In the genomic region with DNA sequence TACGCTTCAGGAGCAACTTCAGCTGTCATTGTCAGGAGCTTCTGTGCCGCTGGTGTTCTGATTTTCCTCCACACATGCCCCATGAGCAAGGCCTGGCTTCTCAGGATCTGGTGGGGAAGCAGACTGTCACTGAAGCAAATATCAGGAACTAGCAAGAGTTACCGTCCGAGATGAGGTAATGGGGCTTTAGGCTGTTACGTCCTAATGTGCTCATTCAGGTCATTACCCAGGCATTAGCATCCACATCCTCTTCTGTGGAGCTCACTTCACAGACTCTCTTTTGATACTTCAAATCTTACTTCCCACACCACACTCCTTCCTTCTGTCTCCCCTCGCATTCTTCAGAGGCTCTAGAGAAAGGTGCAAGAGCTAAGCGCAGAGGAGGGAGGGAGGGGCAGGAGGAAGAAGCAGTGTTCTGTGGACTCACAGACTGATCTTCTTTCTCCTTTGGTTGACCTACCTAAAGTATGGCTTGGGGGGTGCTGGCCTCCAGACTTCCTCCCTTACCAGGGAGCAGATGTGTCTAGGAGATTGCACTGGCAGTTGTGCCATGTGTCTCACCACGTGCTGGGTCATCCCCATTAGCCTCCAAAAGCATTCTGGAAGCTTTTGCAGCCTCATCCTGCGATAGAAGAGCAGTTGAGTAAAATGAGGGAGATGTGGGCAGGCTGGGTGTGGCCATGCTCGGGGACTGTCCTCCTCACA, we compare ENCODE assay signal across 20 mouse cellular contexts. TPM values are rescaled to one million over a fixed set of nuclear protein-coding genes. Genes with fewer than 3 reads are reported as not detected.
DNase-seq lines count a peak whose midpoint lies in the region; ATAC-seq and TF ChIP-seq lines count a peak whose summit lies in the region.
"Had no signal": no experiment of that assay in that cellular context is flagged by ENCODE, and none has a peak within 500 bp of the region (broad histone marks: within the 10 kb centered on the region; RNA-seq: fewer than 3 reads in every experiment).

No protein-coding gene starts in this region.

- H3K9ac ChIP-seq in kidney, embryonic 14.5 days (ENCODE audit: low read depth, low read length): no peak overlapping the region; the same call in 1 of the 2 replicates
- H3K9ac ChIP-seq in liver, embryonic 12.5 days: 0 out of 2 replicates have a peak overlapping the region, but pooled peaks have one; percentile 10
- H3K9ac ChIP-seq: embryonic facial prominence, embryonic 13.5 days; heart, embryonic 15.5 days; lung, embryonic 14.5 days; neural tube, embryonic 13.5 days had no signal

- peak overlapping the region; percentile 43; the same call in 1 of the 2 replicates for H3K27ac ChIP-seq in kidney, adult 2 months (ENCODE audit: insufficient read depth, low read depth, low read length)
- H3K27ac ChIP-seq in kidney, embryonic 14.5 days (ENCODE audit: low read depth, low read length): no peak overlapping the region
- H3K27ac ChIP-seq in liver, embryonic 12.5 days: peak overlapping the region; percentile 63
- H3K27ac ChIP-seq: embryonic facial prominence, embryonic 13.5 days; forebrain, embryonic 10.5 days; heart, embryonic 15.5 days; neural tube, embryonic 13.5 days had no signal

- no peak overlapping the region for H3K4me3 ChIP-seq in kidney, adult 2 months (ENCODE audit: insufficient read depth, low read depth, low read length)
- H3K4me3 ChIP-seq in kidney, embryonic 14.5 days (ENCODE audit: low read length): no peak overlapping the region
- no peak overlapping the region for H3K4me3 ChIP-seq in liver, embryonic 12.5 days
- H3K4me3 ChIP-seq: embryonic facial prominence, embryonic 13.5 days; forebrain, embryonic 10.5 days; heart, embryonic 15.5 days; neural tube, embryonic 13.5 days had no signal

- TF ChIP-seq CTCF in kidney, adult 2 months (conservative IDR thresholded peaks at IDR 0.05; ENCODE audit: insufficient read depth, insufficient read length, low read depth, low read length): no peak

- TF ChIP-seq POLR2A in kidney, adult 2 months (IDR thresholded peaks at IDR 0.05; ENCODE audit: low read depth, low read length): no peak

- no peak for DNase-seq in kidney, adult 2 months
- peak; percentile 39 for DNase-seq in c-Kit-positive CD71-positive TER-119-negative erythroid progenitor cells, embryonic 14.5 days (ENCODE audit: low read depth)
- DNase-seq in embryo, embryonic 9.5 days (ENCODE audit: extremely low spot score): no peak
- no peak for DNase-seq in spleen, postnatal 36 days (ENCODE audit: low spot score in 2 of 2)
- DNase-seq: adrenal gland, postnatal 25 days; cerebellum, postnatal 25 days; gastrocnemius, postnatal 36 days; kidney, adult 11 months; kidney, postnatal 4 days; lung, embryonic 14.5 days; retina, postnatal 1 day had no signal

- H3K9me3 ChIP-seq in kidney, embryonic 14.5 days (ENCODE audit: control insufficient read depth, low read length): peaks cover 5% of the 10 kb centered on the region; the same call in 1 of the 2 replicates
- H3K9me3 ChIP-seq in liver, embryonic 12.5 days (replicated peaks): no peaks in the 10 kb centered on the region
- H3K9me3 ChIP-seq: heart, embryonic 15.5 days; neural tube, embryonic 13.5 days had no signal

- 80% methylated on average over 10 of the region's 10 CpGs for WGBS in kidney, adult 2 months
- WGBS in kidney, embryonic 14.5 days: 70% methylated on average over 10 of the region's 10 CpGs
- WGBS in liver, embryonic 12.5 days (ENCODE audit: insufficient replicate concordance): 46% methylated on average over 10 of the region's 10 CpGs

- no peaks in the 10 kb centered on the region for H3K36me3 ChIP-seq in kidney, adult 2 months (ENCODE audit: control insufficient read depth, insufficient read depth, low read length)
- peaks cover 7% of the 10 kb centered on the region; the same call in 1 of the 2 replicates for H3K36me3 ChIP-seq in kidney, embryonic 14.5 days (ENCODE audit: control insufficient read depth, insufficient read depth, low read length)
- peaks cover 68% of the 10 kb centered on the region for H3K36me3 ChIP-seq in liver, embryonic 12.5 days
- H3K36me3 ChIP-seq: heart, embryonic 15.5 days had no signal

- peaks cover 12% of the 10 kb centered on the region; the same call in 1 of the 2 replicates for H3K4me1 ChIP-seq in kidney, adult 2 months (ENCODE audit: control insufficient read depth, insufficient read depth, low read length)
- no peaks in the 10 kb centered on the region for H3K4me1 ChIP-seq in kidney, embryonic 14.5 days (ENCODE audit: control insufficient read depth, insufficient read depth, low read length)
- H3K4me1 ChIP-seq in liver, embryonic 12.5 days: peaks cover 28% of the 10 kb centered on the region
- H3K4me1 ChIP-seq: neural tube, embryonic 13.5 days had no signal

- H3K4me2 ChIP-seq in kidney, embryonic 14.5 days (replicated peaks; ENCODE audit: low read depth, low read length): no peak overlapping the region
- H3K4me2 ChIP-seq in liver, embryonic 12.5 days: no peak overlapping the region
- H3K4me2 ChIP-seq: embryonic facial prominence, embryonic 13.5 days; heart, embryonic 15.5 days; lung, embryonic 14.5 days; neural tube, embryonic 13.5 days had no signal

- H3K27me3 ChIP-seq in kidney, adult 2 months (replicated peaks; ENCODE audit: control insufficient read depth, insufficient read depth, low read length): no peaks in the 10 kb centered on the region
- no peaks in the 10 kb centered on the region for H3K27me3 ChIP-seq in kidney, embryonic 14.5 days (ENCODE audit: control insufficient read depth, insufficient read depth, low read length)
- no peaks in the 10 kb centered on the region for H3K27me3 ChIP-seq in liver, embryonic 12.5 days (replicated peaks)
- H3K27me3 ChIP-seq: embryonic facial prominence, embryonic 13.5 days; heart, embryonic 15.5 days; neural tube, embryonic 13.5 days had no signal

- no peak for ATAC-seq in kidney, embryonic 14.5 days (ENCODE audit: low FRiP score, low TSS enrichment)
- peak; percentile 81 for ATAC-seq in liver, embryonic 12.5 days
- peak; percentile 71 for ATAC-seq in megakaryocyte-erythroid progenitor cell, adult 5-6 weeks (replicated peaks; ENCODE audit: low FRiP score, low TSS enrichment, poor library complexity, severe bottlenecking)
- ATAC-seq: activated CD4-positive, CD25-positive, alpha-beta regulatory T cell, adult 4 months had no signal

RNA-seq across cellular contexts. Expression of gene Fbxo7, which starts 31.2 kb away (rescaled TPM):
- polyA plus RNA-seq in kidney, adult 2 months (2012; rRNA removed): 81.5 and 81.6 TPM in 2 replicates
- 25.9 and 33.3 TPM in 2 replicates for polyA plus RNA-seq in kidney, embryonic 14.5 days (2014; fragmentation: Nextera tagmentation; extraction: Ambion mirVana)
- polyA plus RNA-seq in liver, embryonic 12.5 days (2016; fragmentation: Nextera tagmentation; extraction: Ambion mirVana): 67.9 and 68.0 TPM in 2 replicates
- total RNA-seq in megakaryocyte-erythroid progenitor cell, adult 5-6 weeks (2014; fragmentation: Nextera tagmentation): 68.0 and 85.1 TPM in 2 replicates
- total RNA-seq in megakaryocyte-erythroid progenitor cell, adult 5-6 weeks (2017): 30.3 and 37.0 TPM in 2 replicates

RNA-seq across cellular contexts. Expression of gene Bpifc, which starts 41.3 kb away (rescaled TPM):
- 0.08 and 0.11 TPM in 2 replicates for polyA plus RNA-seq in kidney, adult 2 months (2012; rRNA removed)
- 0.14 and 0.30 TPM in 2 replicates for polyA plus RNA-seq in kidney, embryonic 14.5 days (2014; fragmentation: Nextera tagmentation; extraction: Ambion mirVana)
- not detected in 2 replicates for polyA plus RNA-seq in liver, embryonic 12.5 days (2016; fragmentation: Nextera tagmentation; extraction: Ambion mirVana)
- 1.0 TPM in 1 of 2 replicates, not detected in the other for total RNA-seq in megakaryocyte-erythroid progenitor cell, adult 5-6 weeks (2014; fragmentation: Nextera tagmentation)
- 0.11 TPM in 1 of 2 replicates, not detected in the other for total RNA-seq in megakaryocyte-erythroid progenitor cell, adult 5-6 weeks (2017)
- total RNA-seq: gastrocnemius, postnatal 36 days; left cerebral cortex, postnatal 25 days had no signal
- polyA plus RNA-seq: forebrain, embryonic 10.5 days; heart, embryonic 15.5 days; neural tube, embryonic 13.5 days had no signal
